Mouse (Mus musculus): ENCODE measurements around the gene Cd34. TPM values are rescaled to one million over a fixed set of nuclear protein-coding genes. Genes with fewer than 3 reads are reported as not detected.

Gene Cd34
- polyA plus RNA-seq, 1 experiment from 2014 or later, result 35.4 TPM

DNA sequence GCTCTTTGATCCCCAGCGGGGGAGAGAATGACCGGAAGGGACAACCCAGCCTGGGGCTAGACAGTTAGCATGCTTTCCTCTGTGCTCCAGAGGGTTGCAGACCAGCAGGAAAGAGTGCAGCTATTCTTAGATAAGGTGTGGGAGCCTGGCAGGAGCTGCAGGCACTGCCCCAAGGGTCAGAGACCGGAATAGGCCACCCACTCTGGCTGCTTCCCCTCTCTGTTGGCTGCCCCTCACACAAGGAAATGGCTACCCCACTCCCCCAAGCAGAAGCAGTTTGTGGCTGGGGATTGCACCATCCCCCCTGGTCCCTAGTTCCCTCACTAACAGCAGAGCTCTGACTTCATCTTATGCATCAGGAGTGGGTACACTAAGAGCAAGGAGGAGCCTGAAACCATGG lies 10.7 kb upstream of the Cd34 start:
- Histone ChIP-seq H3K4me2 (replicated peaks; ENCODE audit: low read depth) (no peak overlapping the region), H3K27me3 (replicated peaks; ENCODE audit: control insufficient read depth, insufficient read depth, low read length) (no peaks in the 10 kb centered on the region), H3K9ac (ENCODE audit: low read depth, low read length) (no peak overlapping the region), H3K36me3 (ENCODE audit: control insufficient read depth, insufficient read depth) (no peaks in the 10 kb centered on the region), H3K4me1 (replicated peaks; ENCODE audit: control insufficient read depth, insufficient read depth, low read length) (no peaks in the 10 kb centered on the region), H3K9me3 (ENCODE audit: control insufficient read depth) (no peaks in the 10 kb centered on the region), H3K27ac (ENCODE audit: low read depth, low read length) (no peak overlapping the region), H3K4me3 (ENCODE audit: low read depth, low read length) (no peak overlapping the region)
- 73% methylated on average over 3 of the region's 3 CpGs for WGBS
- ATAC-seq, result no peak
- TF ChIP-seq CTCF (IDR thresholded peaks at IDR 0.05; ENCODE audit: low read depth), result no peak

DNA sequence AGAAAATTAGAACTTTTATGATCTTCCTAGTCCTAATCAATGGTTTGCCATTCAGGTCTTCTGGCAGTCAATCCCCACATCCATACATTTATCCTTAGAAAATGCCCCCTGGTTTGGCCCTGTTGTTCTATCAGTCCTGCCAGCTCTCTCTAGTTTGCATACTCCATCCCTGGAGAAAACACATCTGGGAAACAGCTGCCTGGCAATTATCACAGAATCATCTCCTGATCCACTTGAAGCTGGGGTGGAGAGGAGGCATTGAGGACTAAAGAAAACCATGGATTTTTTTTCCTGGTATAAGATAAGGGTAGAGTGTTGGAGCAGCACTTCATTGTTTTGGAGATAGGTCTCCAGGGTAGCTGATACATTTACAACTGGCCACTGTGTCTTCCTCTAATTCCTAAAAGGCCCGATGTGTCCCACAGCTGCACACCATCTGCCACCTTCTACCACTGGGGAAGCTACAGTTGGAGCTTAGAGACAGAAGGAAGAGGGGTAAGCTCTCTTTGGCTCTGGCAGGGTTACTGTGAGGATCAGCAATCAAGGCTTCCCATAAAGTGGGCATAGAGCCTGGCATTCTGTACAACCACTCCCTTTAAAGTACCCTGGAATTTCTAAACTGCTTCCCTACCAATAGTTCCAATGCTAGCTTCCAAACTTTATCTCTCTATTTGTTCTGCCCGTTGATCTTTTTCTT lies 9.2 kb upstream of the Cd34 start:
- Histone ChIP-seq H3K9ac (ENCODE audit: low read depth, low read length) (no peak overlapping the region), H3K4me3 (ENCODE audit: low read depth, low read length) (no peak overlapping the region), H3K36me3 (ENCODE audit: control insufficient read depth, insufficient read depth) (no peaks in the 10 kb centered on the region), H3K4me1 (replicated peaks; ENCODE audit: control insufficient read depth, insufficient read depth, low read length) (no peaks in the 10 kb centered on the region), H3K27ac (ENCODE audit: low read depth, low read length) (no peak overlapping the region), H3K27me3 (replicated peaks; ENCODE audit: control insufficient read depth, insufficient read depth, low read length) (no peaks in the 10 kb centered on the region), H3K4me2 (replicated peaks; ENCODE audit: low read depth) (no peak overlapping the region), H3K9me3 (ENCODE audit: control insufficient read depth) (no peaks in the 10 kb centered on the region)
- TF ChIP-seq CTCF (IDR thresholded peaks at IDR 0.05; ENCODE audit: low read depth), result no peak
- ATAC-seq, result no peak
- WGBS, result 56% methylated on average over 2 of the region's 2 CpGs

DNA sequence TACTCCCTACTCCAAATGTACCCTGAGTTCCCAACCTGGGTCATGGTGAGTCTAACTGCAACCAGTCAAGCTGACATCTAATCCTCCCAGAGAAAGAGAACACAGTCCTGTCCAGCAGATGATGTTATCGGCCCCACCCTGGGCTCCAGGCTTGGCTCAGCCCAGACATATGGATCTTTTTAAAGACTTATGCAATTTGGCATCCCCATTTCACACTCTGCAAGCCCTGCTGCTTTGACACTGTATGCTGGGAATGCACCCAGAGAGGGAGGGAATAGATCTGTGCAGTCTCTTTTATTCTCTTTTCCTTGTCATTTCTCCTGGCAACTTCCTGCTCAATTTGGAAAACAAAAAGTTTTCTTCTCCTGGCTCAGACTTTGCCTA lies 8.7 kb upstream of the Cd34 start:
- TF ChIP-seq CTCF (IDR thresholded peaks at IDR 0.05; ENCODE audit: low read depth), result no peak
- no peak overlapping the region for H3K4me2 ChIP-seq (replicated peaks; ENCODE audit: low read depth)
- H3K36me3 ChIP-seq (ENCODE audit: control insufficient read depth, insufficient read depth), result no peaks in the 10 kb centered on the region
- ATAC-seq, result no peak
- no peak overlapping the region for H3K4me3 ChIP-seq (ENCODE audit: low read depth, low read length)
- no peaks in the 10 kb centered on the region for H3K4me1 ChIP-seq (replicated peaks; ENCODE audit: control insufficient read depth, insufficient read depth, low read length)
- no peaks in the 10 kb centered on the region for H3K9me3 ChIP-seq (ENCODE audit: control insufficient read depth)
- H3K27me3 ChIP-seq (replicated peaks; ENCODE audit: control insufficient read depth, insufficient read depth, low read length), result no peaks in the 10 kb centered on the region
- no peak overlapping the region for H3K27ac ChIP-seq (ENCODE audit: low read depth, low read length)
- WGBS, result 66% methylated on average over 1 of the region's 1 CpGs
- H3K9ac ChIP-seq (ENCODE audit: low read depth, low read length), result no peak overlapping the region

DNA sequence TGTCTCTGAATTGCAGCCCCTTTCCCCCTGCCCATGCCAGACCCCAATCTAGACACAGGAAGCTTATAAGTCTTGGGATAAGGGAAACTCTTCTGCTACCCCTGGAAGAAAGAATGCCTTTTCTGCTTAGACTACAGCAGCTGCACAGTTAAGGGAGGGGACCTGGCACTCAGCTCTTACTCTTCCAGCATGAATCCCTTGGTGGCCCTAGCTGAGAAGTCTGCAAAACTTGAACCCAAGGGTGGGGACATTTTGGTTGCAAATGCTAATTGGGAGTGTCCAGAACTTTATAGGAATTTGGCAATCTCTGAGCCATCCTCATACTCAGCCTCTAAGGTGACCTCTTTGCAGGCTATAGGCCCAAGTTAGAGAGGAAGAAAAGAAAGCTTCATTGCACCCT lies 7.9 kb upstream of the Cd34 start:
- H3K4me3 ChIP-seq (ENCODE audit: low read depth, low read length), result no peak overlapping the region
- no peak for ATAC-seq
- no peak overlapping the region for H3K27ac ChIP-seq (ENCODE audit: low read depth, low read length)
- H3K36me3 ChIP-seq (ENCODE audit: control insufficient read depth, insufficient read depth), result no peaks in the 10 kb centered on the region
- no peak overlapping the region for H3K4me2 ChIP-seq (replicated peaks; ENCODE audit: low read depth)
- no peak for TF ChIP-seq CTCF (IDR thresholded peaks at IDR 0.05; ENCODE audit: low read depth)
- H3K9ac ChIP-seq (ENCODE audit: low read depth, low read length), result no peak overlapping the region
- H3K27me3 ChIP-seq (replicated peaks; ENCODE audit: control insufficient read depth, insufficient read depth, low read length), result no peaks in the 10 kb centered on the region
- no peaks in the 10 kb centered on the region for H3K9me3 ChIP-seq (ENCODE audit: control insufficient read depth)
- H3K4me1 ChIP-seq (replicated peaks; ENCODE audit: control insufficient read depth, insufficient read depth, low read length), result no peaks in the 10 kb centered on the region

DNA sequence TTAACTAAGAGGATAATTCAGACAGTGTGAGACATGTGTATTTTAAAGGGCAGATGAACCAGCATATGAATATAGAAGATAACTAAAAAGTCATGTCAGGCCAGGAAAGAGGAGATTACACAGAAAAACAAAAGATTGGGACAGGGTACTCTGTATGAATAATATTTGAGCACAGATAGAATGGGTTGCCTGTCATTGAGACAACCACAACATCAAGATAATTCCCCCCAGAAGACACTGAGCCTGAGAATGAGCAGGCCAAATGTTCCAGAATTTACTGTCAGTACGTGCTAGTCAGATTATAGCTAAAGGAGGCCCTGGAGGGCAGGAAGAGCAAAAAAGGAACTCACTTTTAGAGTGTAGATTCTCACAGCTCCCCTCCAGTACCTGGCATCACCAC lies 3.3 kb upstream of the Cd34 start:
- Histone ChIP-seq H3K27me3 (replicated peaks; ENCODE audit: control insufficient read depth, insufficient read depth, low read length) (peaks cover 6% of the 10 kb centered on the region), H3K27ac (ENCODE audit: low read depth, low read length) (no peak overlapping the region), H3K9me3 (ENCODE audit: control insufficient read depth) (no peaks in the 10 kb centered on the region), H3K4me2 (replicated peaks; ENCODE audit: low read depth) (no peak overlapping the region), H3K4me1 (replicated peaks; ENCODE audit: control insufficient read depth, insufficient read depth, low read length) (no peaks in the 10 kb centered on the region), H3K9ac (ENCODE audit: low read depth, low read length) (no peak overlapping the region), H3K36me3 (ENCODE audit: control insufficient read depth, insufficient read depth) (no peaks in the 10 kb centered on the region), H3K4me3 (ENCODE audit: low read depth, low read length) (no peak overlapping the region)
- no peak for TF ChIP-seq CTCF (IDR thresholded peaks at IDR 0.05; ENCODE audit: low read depth)
- WGBS, result 46% methylated on average over 1 of the region's 1 CpGs
- no peak for ATAC-seq

DNA sequence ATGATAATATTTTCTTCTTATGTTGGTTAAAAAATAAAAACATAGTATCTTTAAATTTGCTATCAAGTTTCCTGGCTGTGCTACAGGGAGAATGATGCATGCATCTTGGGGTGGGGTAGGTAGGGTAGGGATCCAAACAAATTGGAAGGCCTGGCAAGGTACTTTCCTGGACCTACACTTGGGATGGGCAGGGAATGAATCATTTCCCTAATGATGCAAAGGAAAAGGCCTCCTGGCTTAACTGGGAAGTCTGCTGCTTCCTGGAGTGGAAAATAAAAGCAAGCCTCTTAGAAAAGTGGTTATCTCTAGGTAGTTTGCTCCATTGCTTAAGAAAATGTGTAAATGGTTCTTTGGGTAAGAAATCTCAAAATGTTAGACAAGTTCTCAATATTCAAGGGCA lies 2.9 kb downstream of the Cd34 start:
- H3K27ac ChIP-seq (ENCODE audit: low read depth, low read length), result no peak overlapping the region
- H3K36me3 ChIP-seq (ENCODE audit: control insufficient read depth, insufficient read depth), result no peaks in the 10 kb centered on the region
- H3K9me3 ChIP-seq (ENCODE audit: control insufficient read depth), result no peaks in the 10 kb centered on the region
- H3K4me1 ChIP-seq (replicated peaks; ENCODE audit: control insufficient read depth, insufficient read depth, low read length), result no peaks in the 10 kb centered on the region
- ATAC-seq, result no peak
- H3K9ac ChIP-seq (ENCODE audit: low read depth, low read length), result no peak overlapping the region
- H3K4me2 ChIP-seq (replicated peaks; ENCODE audit: low read depth), result no peak overlapping the region
- peaks cover 6% of the 10 kb centered on the region for H3K27me3 ChIP-seq (replicated peaks; ENCODE audit: control insufficient read depth, insufficient read depth, low read length)
- no peak overlapping the region for H3K4me3 ChIP-seq (ENCODE audit: low read depth, low read length)
- TF ChIP-seq CTCF (IDR thresholded peaks at IDR 0.05; ENCODE audit: low read depth), result no peak

DNA sequence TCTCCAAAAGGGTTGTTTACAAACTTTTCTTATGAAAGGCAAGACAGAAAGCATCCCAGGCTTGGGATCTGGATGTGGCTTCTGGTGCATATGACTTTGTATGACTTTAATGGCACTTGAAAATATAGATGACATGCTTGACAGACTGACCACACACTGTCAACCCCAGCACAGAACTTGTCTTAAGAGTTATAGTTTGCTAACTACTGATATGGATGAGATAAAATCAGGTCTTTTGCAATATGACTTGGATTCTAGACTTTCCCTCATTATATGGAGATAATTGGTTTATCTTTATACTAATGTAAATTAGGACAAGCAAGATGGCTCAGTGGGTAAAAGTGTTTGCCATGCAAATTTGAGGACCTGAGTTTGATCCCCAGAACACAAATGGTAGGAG lies 4.3 kb downstream of the Cd34 start:
- no peaks in the 10 kb centered on the region for H3K9me3 ChIP-seq (ENCODE audit: control insufficient read depth)
- no peak overlapping the region for H3K9ac ChIP-seq (ENCODE audit: low read depth, low read length)
- no peak overlapping the region for H3K27ac ChIP-seq (ENCODE audit: low read depth, low read length)
- ATAC-seq, result no peak
- no peak overlapping the region for H3K4me2 ChIP-seq (replicated peaks; ENCODE audit: low read depth)
- no peak overlapping the region for H3K4me3 ChIP-seq (ENCODE audit: low read depth, low read length)
- no peaks in the 10 kb centered on the region for H3K36me3 ChIP-seq (ENCODE audit: control insufficient read depth, insufficient read depth)
- no peaks in the 10 kb centered on the region for H3K4me1 ChIP-seq (replicated peaks; ENCODE audit: control insufficient read depth, insufficient read depth, low read length)
- TF ChIP-seq CTCF (IDR thresholded peaks at IDR 0.05; ENCODE audit: low read depth), result no peak
- H3K27me3 ChIP-seq (replicated peaks; ENCODE audit: control insufficient read depth, insufficient read depth, low read length), result peaks cover 6% of the 10 kb centered on the region
